8 mouse cellular contexts compared by ENCODE assay signal in the genomic region with DNA sequence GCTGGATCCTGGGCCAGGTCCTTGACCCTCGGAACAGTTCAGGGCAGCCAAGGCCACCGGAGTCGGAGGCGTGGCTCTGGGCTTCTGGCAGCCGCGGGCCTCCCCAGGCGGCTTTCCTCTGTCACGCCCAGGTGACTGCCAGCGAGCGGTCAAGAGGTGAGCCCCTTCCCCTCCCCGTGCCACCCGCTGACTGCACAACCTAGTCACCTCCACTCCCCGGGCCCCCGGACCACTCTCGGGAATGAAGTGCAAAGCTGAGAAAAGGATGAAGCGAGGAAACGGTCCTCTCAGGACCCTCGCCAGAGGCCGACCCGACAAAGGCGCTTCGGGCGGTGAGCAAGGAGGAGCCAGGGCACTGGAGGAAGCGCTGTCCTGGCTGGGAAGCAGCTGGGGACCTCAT. TPM values are rescaled to one million over a fixed set of nuclear protein-coding genes. Genes with fewer than 3 reads are reported as not detected.
DNase-seq lines count a peak whose midpoint lies in the region; ATAC-seq and TF ChIP-seq lines count a peak whose summit lies in the region.
"Not testable (repeated sequence)": the region's sequence is repeated elsewhere in the genome, so short reads cannot be mapped to it uniquely, and the experiment has no call there.

No protein-coding gene starts in this region.

- peak overlapping the region; percentile 63 for H3K4me3 ChIP-seq in E14TG2a.4 (replicated peaks; ENCODE audit: low read length)
- peak overlapping the region; percentile 48 for H3K4me3 ChIP-seq in forebrain, embryonic 15.5 days
- peak overlapping the region; percentile 52 for H3K4me3 ChIP-seq in heart, embryonic 16.5 days (ENCODE audit: low read length)
- peak overlapping the region; percentile 43 for H3K4me3 ChIP-seq in limb, embryonic 13.5 days
- peak overlapping the region; percentile 39 for H3K4me3 ChIP-seq in midbrain, embryonic 11.5 days (ENCODE audit: low read depth, low read length)
- H3K4me3 ChIP-seq in small intestine, adult 2 months (ENCODE audit: low read depth, low read length): peak overlapping the region; percentile 52

- not testable (repeated sequence) for H3K27ac ChIP-seq in forebrain, embryonic 15.5 days (replicated peaks); heart, embryonic 16.5 days (ENCODE audit: low read length); limb, embryonic 13.5 days; midbrain, embryonic 11.5 days (ENCODE audit: low read depth, low read length); small intestine, adult 2 months (ENCODE audit: insufficient read depth, low read depth, low read length)

- H3K36me3 ChIP-seq in E14TG2a.4 (ENCODE audit: insufficient read depth, low read length); forebrain, embryonic 15.5 days; heart, embryonic 16.5 days (ENCODE audit: control insufficient read depth, insufficient read depth); limb, embryonic 13.5 days; midbrain, embryonic 11.5 days (ENCODE audit: control insufficient read depth, insufficient read depth, low read length); small intestine, adult 2 months (ENCODE audit: control insufficient read depth, insufficient read depth, low read length): not testable (repeated sequence)

- TF ChIP-seq CTCF in E14TG2a.4 (conservative IDR thresholded peaks at IDR 0.05; ENCODE audit: low read length); small intestine, adult 2 months (IDR thresholded peaks at IDR 0.05; ENCODE audit: extremely low read depth, insufficient read length, insufficient replicate concordance, low read depth, low read length): not testable (repeated sequence)

- H3K4me1 ChIP-seq in E14TG2a.4 (replicated peaks; ENCODE audit: low read depth, low read length); forebrain, embryonic 15.5 days; heart, embryonic 16.5 days (ENCODE audit: control insufficient read depth, insufficient read depth, low read length); limb, embryonic 13.5 days; midbrain, embryonic 11.5 days (ENCODE audit: control insufficient read depth, insufficient read depth, low read length); small intestine, adult 2 months (ENCODE audit: control insufficient read depth, insufficient read depth, insufficient read length, low read length): not testable (repeated sequence)

- H3K9ac ChIP-seq in forebrain, embryonic 15.5 days (replicated peaks): peak overlapping the region; percentile 50
- H3K9ac ChIP-seq in heart, embryonic 16.5 days (ENCODE audit: low read length): peak overlapping the region; percentile 64
- not testable (repeated sequence) for H3K9ac ChIP-seq in limb, embryonic 13.5 days
- peak overlapping the region; percentile 54 for H3K9ac ChIP-seq in midbrain, embryonic 11.5 days (ENCODE audit: low read length)

- H3K4me2 ChIP-seq in forebrain, embryonic 15.5 days (replicated peaks): peak overlapping the region; percentile 84
- peak overlapping the region; percentile 77 for H3K4me2 ChIP-seq in heart, embryonic 16.5 days (ENCODE audit: low read depth, low read length)
- peak overlapping the region; percentile 76 for H3K4me2 ChIP-seq in limb, embryonic 13.5 days (replicated peaks)
- peak overlapping the region; percentile 63 for H3K4me2 ChIP-seq in midbrain, embryonic 11.5 days

- ATAC-seq in forebrain, embryonic 15.5 days (replicated peaks): 0 out of 2 replicates have a peak, but pooled peaks have one; percentile 58
- not testable (repeated sequence) for ATAC-seq in heart, embryonic 16.5 days (replicated peaks; ENCODE audit: extremely low read depth, insufficient read depth, low FRiP score); limb, embryonic 13.5 days (ENCODE audit: low FRiP score, low read depth)
- ATAC-seq in midbrain, embryonic 11.5 days (ENCODE audit: low FRiP score): peak; percentile 70; the same call in 1 of the 2 replicates

- WGBS in forebrain, embryonic 15.5 days: 1% methylated on average over 23 of the region's 24 CpGs
- WGBS in heart, embryonic 16.5 days: 3% methylated on average over 23 of the region's 24 CpGs
- 2% methylated on average over 22 of the region's 24 CpGs for WGBS in limb, embryonic 13.5 days
- WGBS in midbrain, embryonic 11.5 days: 1% methylated on average over 23 of the region's 24 CpGs
- WGBS in small intestine, adult 2 months: 1% methylated on average over 24 of the region's 24 CpGs

- H3K27me3 ChIP-seq in E14TG2a.4 (ENCODE audit: insufficient read depth, low read length); forebrain, embryonic 15.5 days; heart, embryonic 16.5 days (ENCODE audit: control insufficient read depth, insufficient read depth, low read length); limb, embryonic 13.5 days; midbrain, embryonic 11.5 days (ENCODE audit: control insufficient read depth, insufficient read depth, low read length); small intestine, adult 2 months (ENCODE audit: control insufficient read depth, insufficient read depth, low read length): not testable (repeated sequence)

- not testable (repeated sequence) for H3K9me3 ChIP-seq in E14TG2a.4 (ENCODE audit: low read length); forebrain, embryonic 15.5 days; heart, embryonic 16.5 days (replicated peaks; ENCODE audit: control insufficient read depth, low read length); limb, embryonic 13.5 days; midbrain, embryonic 11.5 days (ENCODE audit: control insufficient read depth, low read length)

- peak; percentile 26 to 42 for DNase-seq in cerebellum, postnatal 10 days
- DNase-seq in kidney, adult 18-20 months: peak; percentile 10
- peak; percentile 89 for DNase-seq in midbrain, embryonic 11.5 days (ENCODE audit: low spot score, missing footprints)

- TF ChIP-seq POLR2A in small intestine, adult 2 months (IDR thresholded peaks at IDR 0.05; ENCODE audit: low read depth, low read length): not testable (repeated sequence)

RNA-seq across cellular contexts. Expression of gene Gm3248, which starts 0.4 kb away (rescaled TPM):
- 1.4 and 1.6 TPM in 2 replicates for polyA plus RNA-seq in forebrain, embryonic 15.5 days (2015; fragmentation: Nextera tagmentation; extraction: Ambion mirVana)
- polyA plus RNA-seq in heart, embryonic 16.5 days (2015; fragmentation: Nextera tagmentation; extraction: Ambion mirVana): 0.21 and 0.30 TPM in 2 replicates
- polyA plus RNA-seq in limb, embryonic 13.5 days (2015; fragmentation: Nextera tagmentation; extraction: Ambion mirVana): 0.10 and 0.34 TPM in 2 replicates
- 0.57 and 0.63 TPM in 2 replicates for polyA plus RNA-seq in midbrain, embryonic 11.5 days (2014; fragmentation: Nextera tagmentation; extraction: Ambion mirVana)
- not detected in 2 replicates for polyA plus RNA-seq in small intestine, adult 2 months (2012; rRNA removed)

RNA-seq across cellular contexts. Expression of gene Gm3453, which starts 17.8 kb away (rescaled TPM):
- polyA plus RNA-seq in forebrain, embryonic 15.5 days (2015; fragmentation: Nextera tagmentation; extraction: Ambion mirVana): not detected in 2 replicates
- not detected in 2 replicates for polyA plus RNA-seq in heart, embryonic 16.5 days (2015; fragmentation: Nextera tagmentation; extraction: Ambion mirVana)
- polyA plus RNA-seq in limb, embryonic 13.5 days (2015; fragmentation: Nextera tagmentation; extraction: Ambion mirVana): not detected in 2 replicates
- polyA plus RNA-seq in midbrain, embryonic 11.5 days (2014; fragmentation: Nextera tagmentation; extraction: Ambion mirVana): not detected in 2 replicates
- not detected in 2 replicates for polyA plus RNA-seq in small intestine, adult 2 months (2012; rRNA removed)

Comparison
In these comparisons a context has a peak if more than half of its experiments do, and no peak if none do; other contexts are left out.
1. DNase-seq: peak in every context shown above with its lines; median percentile 89 in midbrain, embryonic 11.5 days; 34 in cerebellum, postnatal 10 days; 10 in kidney, adult 18-20 months.